Mouse (Mus musculus) retina, adult 2 months (tissue): ENCODE results near the gene Sh3pxd2a.

ENCODE experiments used
- DNase-seq: peaks from one replicate; pipeline ENCODE4 v3.0.0-alpha.2; 2012; ENCODE audit warnings: low read depth, low spot score

Sh3pxd2a gene

DNA sequence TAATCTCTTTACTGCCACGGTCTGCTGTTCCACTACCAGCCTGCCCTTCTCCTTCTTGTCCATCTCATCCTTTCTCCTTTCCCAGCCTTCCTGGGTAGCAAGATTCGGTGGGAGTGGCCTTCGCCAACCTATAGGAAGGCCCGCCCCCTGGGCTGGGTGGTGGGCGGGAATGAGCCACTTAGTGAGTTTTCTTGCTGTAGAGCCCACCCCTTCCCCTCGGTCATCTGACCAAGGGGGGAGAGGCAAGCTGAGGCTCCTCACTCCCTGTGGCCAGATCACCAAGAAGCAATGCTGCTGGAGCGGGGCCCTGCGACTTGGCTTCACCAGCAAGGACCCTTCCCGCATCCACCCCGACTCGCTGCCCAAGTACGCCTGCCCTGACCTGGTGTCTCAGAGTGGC lies 224.1 kb downstream of the Sh3pxd2a start:
- no peak for DNase-seq

DNA sequence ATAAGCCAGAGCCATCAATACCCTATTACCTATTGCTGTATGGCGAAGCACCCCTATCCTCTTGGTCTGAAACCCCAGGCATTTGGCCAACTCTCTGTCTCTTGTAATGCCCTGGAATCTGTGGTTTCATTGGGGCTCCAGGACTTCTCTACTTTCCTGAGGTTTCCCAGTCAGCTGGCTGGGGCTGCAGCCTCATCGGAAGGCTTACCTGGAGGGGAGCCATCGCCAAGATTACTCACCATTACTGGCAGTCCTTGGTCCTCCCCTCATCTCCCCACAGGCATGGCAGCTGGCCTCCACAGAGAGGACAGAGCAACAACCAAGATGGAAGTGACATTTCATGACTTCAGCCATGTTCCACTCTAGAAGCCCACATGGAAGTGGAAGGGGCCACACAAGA lies 231.1 kb downstream of the Sh3pxd2a start:
- no peak for DNase-seq

GRCm38 (mm10) chr19:47232077-47232865 lies 231.9 kb downstream of the Sh3pxd2a start:
- no peak for DNase-seq

- DNase-seq: no peak
These were observed 232.8 kb downstream of the Sh3pxd2a start for GRCm38 (mm10) chr19:47231389-47231788.

DNA sequence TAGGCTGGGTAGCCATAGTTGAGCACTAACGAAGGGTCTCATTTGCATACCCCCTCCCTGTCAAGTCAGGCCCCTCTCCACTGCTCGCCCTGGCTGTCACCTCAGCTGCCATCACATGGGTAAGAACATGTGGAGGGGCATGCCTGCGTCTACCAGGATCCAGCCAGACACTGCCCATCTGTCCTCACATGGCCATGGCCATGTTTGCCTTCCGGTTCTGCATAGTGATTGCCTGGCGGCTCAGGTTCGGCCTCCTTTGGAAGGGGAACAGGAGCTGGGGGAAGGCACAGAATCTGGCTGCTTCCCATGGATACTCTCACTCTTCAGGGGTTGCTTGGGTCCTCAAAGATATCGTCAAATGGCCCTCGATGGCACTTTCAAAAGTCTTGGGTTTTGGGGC lies 233.5 kb downstream of the Sh3pxd2a start:
- no peak for DNase-seq

DNA sequence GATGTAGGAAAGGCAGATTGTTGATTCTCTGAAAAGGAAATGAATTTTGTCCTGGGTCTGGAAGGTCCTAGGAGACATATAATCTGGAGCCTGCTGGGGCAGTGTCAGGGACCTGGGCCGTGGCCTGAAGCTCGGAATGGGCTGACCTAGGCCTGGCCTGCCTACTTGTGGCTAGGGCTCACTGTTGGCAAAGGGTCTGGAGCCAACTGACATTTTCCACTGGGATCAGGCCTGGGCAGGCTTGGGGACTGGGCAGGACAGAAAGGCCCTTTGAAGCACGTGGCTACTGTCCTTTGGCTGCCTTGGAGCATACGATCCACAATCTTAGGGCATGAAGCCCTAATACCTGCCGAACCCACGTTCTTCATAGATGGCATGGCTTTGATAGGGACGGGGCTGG lies 234.1 kb downstream of the Sh3pxd2a start:
- no peak for DNase-seq

- DNase-seq: no peak
These were observed 234.7 kb downstream of the Sh3pxd2a start for GRCm38 (mm10) chr19:47229461-47229860.

DNA sequence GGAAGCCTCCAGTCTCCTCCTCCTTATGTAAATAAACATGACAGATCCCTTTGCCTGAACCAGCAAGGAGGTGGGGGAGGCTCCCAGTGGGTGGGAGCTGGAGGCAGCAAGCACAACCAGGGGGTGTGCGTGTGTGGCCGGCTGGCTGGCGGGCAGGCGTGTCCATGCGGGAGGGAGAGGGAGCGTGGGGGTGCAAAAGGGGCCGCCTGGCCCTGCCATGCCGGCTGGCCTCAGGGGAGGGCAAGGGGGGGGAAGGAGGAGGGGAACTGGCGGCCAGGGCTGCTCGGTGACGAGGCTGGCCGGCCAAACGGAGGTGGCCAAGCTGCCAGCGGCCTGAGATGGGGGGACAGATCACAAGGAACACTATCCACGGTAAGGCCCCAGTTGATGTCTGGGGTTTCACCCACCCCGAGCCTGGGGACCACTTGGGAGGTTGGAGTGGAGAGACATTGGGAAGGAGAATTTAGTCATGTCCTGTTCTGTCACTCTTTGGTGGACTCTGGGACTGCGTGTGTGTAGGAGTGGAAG lies 235.4 kb downstream of the Sh3pxd2a start:
- no peak for DNase-seq

GRCm38 (mm10) chr19:47225791-47226190 lies 238.4 kb downstream of the Sh3pxd2a start:
- DNase-seq: no peak

DNA sequence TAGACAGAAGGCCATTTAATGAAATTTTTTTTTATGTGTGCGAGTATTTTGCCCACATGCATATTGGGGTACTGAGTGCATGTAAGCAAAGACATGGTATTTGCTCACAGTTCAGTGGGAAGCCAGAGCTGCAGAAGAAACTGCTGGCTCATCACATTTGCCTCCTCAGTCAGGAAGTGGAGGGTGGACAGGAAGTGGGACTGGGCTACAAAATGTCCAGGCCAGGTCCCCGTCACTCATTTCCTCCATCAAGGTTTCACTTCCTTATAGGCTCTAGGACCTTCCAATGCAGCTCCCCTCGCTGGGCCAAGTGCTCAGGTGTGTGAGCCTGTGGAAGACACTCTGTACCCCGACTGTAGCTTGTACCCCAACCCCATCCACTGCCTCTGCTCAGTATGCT lies 239.5 kb downstream of the Sh3pxd2a start:
- no peak for DNase-seq

GRCm38 (mm10) chr19:47222841-47223557 lies 241.2 kb downstream of the Sh3pxd2a start:
- DNase-seq: no peak

DNA sequence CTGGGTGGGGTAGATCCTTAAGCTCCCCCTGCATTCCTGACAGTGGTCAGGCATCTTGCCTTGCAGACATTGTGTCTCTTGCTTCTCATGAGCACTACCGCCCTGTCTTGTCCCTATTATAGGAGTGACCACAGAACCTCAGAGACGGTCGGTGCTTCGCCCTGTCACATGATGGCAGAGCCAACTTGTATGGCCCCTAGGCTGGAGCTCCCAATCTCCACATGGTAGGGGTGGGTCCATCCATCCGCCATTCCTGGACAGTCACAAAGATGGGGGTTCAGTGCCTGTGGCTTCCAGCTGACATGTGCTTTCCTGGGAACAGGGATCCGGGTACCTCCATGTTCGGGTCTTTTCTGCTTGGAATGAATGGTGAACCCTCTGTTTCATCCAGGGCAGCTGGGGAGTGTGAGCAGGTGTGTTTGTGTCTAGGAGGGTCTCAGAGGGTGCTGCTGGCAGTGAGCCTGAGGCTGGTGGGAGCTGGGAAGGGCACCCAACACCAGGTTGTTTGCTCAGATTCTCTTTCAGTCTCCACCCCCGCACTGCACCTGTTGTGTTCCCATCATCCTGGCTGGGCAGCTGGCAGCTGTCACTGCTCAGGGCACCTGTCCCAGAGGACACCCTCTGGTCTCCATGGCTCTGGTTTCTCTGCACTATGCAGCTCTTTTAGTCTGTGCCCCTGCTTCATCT lies 241.9 kb downstream of the Sh3pxd2a start:
- DNase-seq: no peak

- DNase-seq: no peak
These were observed 242.6 kb downstream of the Sh3pxd2a start for GRCm38 (mm10) chr19:47221500-47222153.

- DNase-seq: no peak
These were observed 243.2 kb downstream of the Sh3pxd2a start for GRCm38 (mm10) chr19:47221006-47221405.

- DNase-seq: no peak
These were observed 244.0 kb downstream of the Sh3pxd2a start for GRCm38 (mm10) chr19:47220232-47220631.

DNA sequence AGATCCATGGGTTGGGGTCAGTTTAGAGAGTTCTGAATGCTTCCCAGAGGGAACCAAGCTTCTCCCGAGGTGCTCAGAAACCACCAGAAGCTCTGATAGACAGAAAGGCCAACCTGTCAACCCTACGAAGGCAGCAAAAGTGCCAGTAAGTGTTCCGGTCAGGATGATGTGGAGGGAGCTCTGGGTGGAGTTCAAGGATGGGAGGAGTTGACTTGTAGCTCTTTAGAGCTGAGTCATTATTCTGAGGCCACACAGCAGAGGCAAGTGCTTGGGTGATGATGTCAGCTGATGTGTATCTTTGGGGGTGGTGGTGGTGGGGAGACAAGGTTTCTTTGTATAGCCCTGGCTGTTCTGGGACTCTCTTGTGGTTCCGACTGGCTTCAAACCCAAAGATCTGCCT lies 244.6 kb downstream of the Sh3pxd2a start:
- DNase-seq: no peak

- DNase-seq: no peak
These were observed 247.4 kb downstream of the Sh3pxd2a start for GRCm38 (mm10) chr19:47216766-47217165.

DNA sequence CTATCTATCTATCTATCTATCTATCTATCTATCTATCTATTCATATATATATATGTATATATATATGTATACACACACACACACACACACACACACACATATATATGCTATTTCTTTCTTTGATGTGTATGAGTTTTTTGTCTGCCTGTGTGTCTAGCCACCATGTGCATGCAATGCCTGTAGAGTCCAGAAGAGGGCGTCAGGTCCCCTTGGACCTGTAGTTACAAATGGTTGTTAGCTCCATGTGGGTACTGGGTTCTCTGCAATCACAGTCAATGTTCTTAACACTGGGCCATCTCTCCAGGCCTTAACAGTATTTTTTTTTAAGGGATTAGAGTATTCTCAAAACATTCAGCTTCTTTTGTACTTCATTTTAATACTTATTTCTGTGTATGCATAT lies 250.7 kb downstream of the Sh3pxd2a start:
- no peak for DNase-seq

DNA sequence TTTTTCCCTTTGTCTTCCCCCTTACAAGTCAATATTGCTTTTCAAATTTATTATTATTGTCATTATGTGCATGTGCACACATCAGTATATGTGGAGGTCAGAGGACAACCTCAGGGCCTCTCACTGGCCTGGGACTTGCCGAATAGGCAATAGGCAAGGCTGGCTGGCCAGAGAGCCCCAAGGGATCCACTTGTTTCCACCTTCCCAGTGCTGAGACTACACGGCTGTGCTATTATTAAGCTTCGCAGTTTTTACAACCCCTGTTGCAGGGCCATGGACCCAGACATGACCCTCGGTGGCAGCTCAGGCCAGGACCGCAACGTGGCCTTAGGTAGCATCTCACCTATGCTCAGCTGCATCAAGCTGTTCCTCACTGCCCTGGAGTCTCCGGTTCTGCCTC lies 251.8 kb downstream of the Sh3pxd2a start:
- no peak for DNase-seq

DNA sequence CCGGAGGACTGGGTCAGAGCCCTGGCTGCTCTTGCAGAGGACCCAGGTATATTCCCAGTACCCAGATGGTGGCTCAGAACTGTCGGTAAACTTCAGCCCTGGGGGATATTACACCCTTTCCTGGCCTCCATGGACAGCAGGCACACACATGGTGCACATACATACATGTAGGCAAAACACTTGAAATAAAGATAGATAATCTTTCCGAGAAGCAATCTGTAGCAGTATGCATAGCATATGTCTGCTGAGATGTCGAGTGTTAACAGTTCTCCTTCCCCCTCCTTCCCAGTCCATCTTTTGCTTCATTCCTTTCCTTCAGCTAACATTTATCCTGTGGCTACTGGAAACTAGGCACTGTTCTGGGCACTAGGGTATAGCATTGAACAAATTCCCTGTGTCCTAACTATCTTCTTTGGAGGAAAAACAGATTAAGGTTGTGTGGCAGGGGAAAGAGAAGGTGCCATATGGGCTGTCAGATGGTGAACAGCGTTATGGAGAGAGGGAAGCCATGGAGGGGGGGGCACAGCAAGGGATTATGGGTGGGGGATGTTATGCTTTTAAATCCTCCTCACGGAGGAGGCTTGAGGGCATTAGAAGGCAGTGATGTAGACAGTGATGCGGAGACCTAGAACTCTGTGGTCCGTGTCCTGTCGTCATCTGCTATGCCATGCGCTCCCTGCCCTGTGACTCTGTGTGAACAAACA lies 252.4 kb downstream of the Sh3pxd2a start:
- peak; percentile 76 for DNase-seq

DNA sequence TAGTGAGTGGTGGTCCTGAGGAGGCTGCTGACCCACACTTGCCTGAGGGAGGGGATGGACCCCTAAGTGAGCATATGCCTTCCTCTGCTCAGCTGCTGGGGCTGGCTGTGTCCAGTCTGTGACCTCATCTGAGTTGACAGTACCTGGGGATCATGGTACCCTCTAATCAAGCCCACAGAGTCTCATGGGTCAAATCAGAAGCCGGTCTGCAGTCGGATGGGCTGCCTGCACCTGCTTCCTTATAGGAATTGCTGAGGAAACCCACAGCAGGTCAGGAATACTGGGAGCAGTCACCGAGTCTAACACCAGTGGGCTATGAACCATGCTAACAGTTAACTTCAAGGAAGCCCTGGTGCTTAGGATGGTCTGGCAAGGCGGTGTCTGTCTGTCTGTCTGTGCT lies 253.8 kb downstream of the Sh3pxd2a start:
- no peak for DNase-seq
